Mouse (Mus musculus) midbrain, embryonic 16.5 days (tissue): ENCODE results near the gene Dio1. TPM values are rescaled to one million over a fixed set of nuclear protein-coding genes. Genes with fewer than 3 reads are reported as not detected.
A peak's percentile ranks its signal among the peaks of the same experiment; 100 is the strongest.

ENCODE experiments used
- ATAC-seq: fragments of 200-750 bp; cut with Nextera tagmentation; 2 replicates; pipeline ENCODE4 v1.8.0; 2017; ENCODE audit warnings: moderate TSS enrichment
- H3K27ac ChIP-seq: fragments of 300-500 bp; sonication (generic); 2 replicates; pipeline ENCODE4 v1.5.1; 2014; ENCODE audit warnings: mild to moderate bottlenecking, low read length, mixed read lengths
- H3K27me3 ChIP-seq: fragments of 300-500 bp; sonication (generic); 2 replicates; pipeline ENCODE4 v1.6.1; 2014; ENCODE audit warnings: low read depth, low read length, mixed read lengths; ENCODE audit not compliant: control insufficient read depth, insufficient read depth
- H3K36me3 ChIP-seq: fragments of 300-500 bp; sonication (generic); 2 replicates; pipeline ENCODE4 v1.6.1; 2014; ENCODE audit warnings: mild to moderate bottlenecking, low read length, moderate library complexity, mixed read lengths; ENCODE audit not compliant: control insufficient read depth, insufficient read depth
- H3K4me1 ChIP-seq: fragments of 300-500 bp; sonication (generic); 2 replicates; pipeline ENCODE4 v1.6.1; 2014; ENCODE audit warnings: mild to moderate bottlenecking, low read length, mixed read lengths; ENCODE audit not compliant: control insufficient read depth, insufficient read depth
- H3K4me2 ChIP-seq: fragments of 300-500 bp; sonication (generic); 2 replicates; pipeline ENCODE4 v1.6.1; 2014; ENCODE audit warnings: mild to moderate bottlenecking, low read length, mixed read lengths
- H3K4me3 ChIP-seq: fragments of 300-500 bp; sonication (generic); 2 replicates; pipeline ENCODE4 v1.5.1; 2014; ENCODE audit warnings: low read depth, mild to moderate bottlenecking, low read length, moderate library complexity, mixed read lengths
- H3K9ac ChIP-seq: fragments of 300-500 bp; sonication (generic); 2 replicates; pipeline ENCODE4 v1.6.1; 2014; ENCODE audit warnings: low read depth, low read length, mixed read lengths
- H3K9me3 ChIP-seq: fragments of 300-500 bp; sonication (generic); replicated peaks from 2 replicates; pipeline ENCODE4 v1.6.1; 2014; ENCODE audit warnings: mild to moderate bottlenecking, low read length, mixed read lengths; ENCODE audit not compliant: control insufficient read depth, poor library complexity, severe bottlenecking
- WGBS: fragments of 180-500 bp; shearing (Covaris S2); extraction: QIAGEN DNeasy Blood & Tissue Kit; methylation state at CpG from one replicate; pipeline ENCODE4 v1.1.7; 2014; 5-methylcytosine and 5-hydroxymethylcytosine counted together
- polyA plus RNA-seq: library from polyadenylated mRNA; unstranded; fragments of >200 nt; fragmentation: Nextera tagmentation; extraction: Ambion mirVana; gene quantifications from 2 replicates; pipeline ENCODE4 v1.2.1, GENCODE M21; 2015

Dio1 gene
- polyA plus RNA-seq, 1 experiment from 2014 or later, result not detected

DNA sequence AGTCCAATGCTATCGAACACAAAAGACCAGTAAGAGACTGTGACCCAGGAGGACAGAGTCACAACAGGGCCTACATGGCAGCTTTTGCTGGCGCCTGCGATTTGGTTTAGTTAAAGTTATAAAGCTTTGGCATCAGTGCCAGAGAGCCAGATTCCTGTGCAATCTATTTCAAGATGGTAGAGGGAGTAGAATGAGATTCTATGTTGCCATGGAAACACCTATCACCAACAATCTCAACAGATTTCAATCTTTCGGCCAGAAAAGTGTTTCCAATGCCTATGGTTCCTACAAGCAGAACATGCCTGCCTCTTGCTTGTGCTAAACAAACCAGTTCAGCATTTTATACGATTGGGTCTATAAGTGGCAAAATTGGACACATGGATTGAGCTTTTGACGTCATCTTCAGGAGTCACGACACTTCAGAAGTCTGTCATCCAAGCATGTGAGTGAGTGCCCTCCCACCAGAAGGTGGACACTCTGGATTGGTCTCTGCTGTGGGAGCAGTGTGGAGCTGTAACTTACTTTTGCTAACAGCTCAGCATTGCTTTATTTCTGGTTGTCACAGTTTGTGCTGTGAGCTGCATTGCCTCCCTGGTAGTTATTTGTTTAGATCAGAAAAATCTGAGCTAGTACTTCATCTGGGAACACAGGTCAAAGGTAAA lies 15.2 kb downstream of the Dio1 start:
- ATAC-seq, result no peak
- Histone ChIP-seq H3K9me3 (no peaks in the 10 kb centered on the region), H3K27me3 (no peaks in the 10 kb centered on the region), H3K27ac (no peak overlapping the region), H3K9ac (no peak overlapping the region), H3K4me1 (no peaks in the 10 kb centered on the region; the same call in 1 of the 2 replicates), H3K4me2 (no peak overlapping the region), H3K36me3 (no peaks in the 10 kb centered on the region), H3K4me3 (no peak overlapping the region)
- 82% methylated on average over 7 of the region's 7 CpGs for WGBS

DNA sequence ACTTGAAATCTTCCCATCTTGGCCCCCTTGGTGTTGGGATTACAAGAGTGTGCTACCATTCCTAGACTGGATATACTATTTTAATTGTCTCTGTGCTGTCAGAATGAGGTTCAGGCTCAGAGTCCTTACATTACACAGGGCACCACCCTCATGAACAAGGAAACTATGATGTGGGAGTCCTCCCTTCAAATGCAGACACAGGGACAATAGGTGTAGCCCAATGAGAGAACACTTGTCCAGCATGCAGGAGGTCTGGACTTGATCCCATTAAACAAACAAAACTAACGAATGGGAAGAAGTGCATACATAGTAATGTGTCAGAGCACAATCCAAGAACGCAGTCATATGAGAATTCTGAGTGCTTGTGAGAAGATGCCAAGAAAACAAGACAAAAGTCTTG lies 19.5 kb downstream of the Dio1 start:
- no peaks in the 10 kb centered on the region for H3K9me3 ChIP-seq
- H3K4me2 ChIP-seq, result no peak overlapping the region
- no peak overlapping the region for H3K4me3 ChIP-seq
- H3K27ac ChIP-seq, result no peak overlapping the region
- H3K27me3 ChIP-seq, result no peaks in the 10 kb centered on the region
- 91% methylated on average over 2 of the region's 2 CpGs for WGBS
- H3K36me3 ChIP-seq, result no peaks in the 10 kb centered on the region
- ATAC-seq, result no peak
- H3K9ac ChIP-seq, result no peak overlapping the region
- no peaks in the 10 kb centered on the region; the same call in 1 of the 2 replicates for H3K4me1 ChIP-seq

DNA sequence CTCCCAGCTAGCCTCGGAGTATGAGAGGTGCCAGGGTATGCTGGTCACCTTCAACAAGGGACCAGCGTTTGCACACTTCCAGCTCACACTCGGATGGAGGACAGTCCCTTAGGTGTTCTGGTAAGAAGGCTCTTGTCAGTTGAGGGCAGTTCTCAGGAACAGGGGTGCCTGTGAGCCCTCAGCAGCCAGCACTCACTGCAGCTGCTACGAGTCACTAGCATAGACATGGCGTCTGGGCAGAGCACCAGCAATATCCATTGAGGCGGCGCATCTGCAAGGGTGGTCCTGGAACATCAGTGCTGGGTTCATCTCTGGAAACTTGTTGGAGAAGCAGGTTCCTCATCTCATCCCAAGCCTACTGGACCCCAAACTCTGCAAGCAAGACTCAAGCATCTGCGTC lies 20.6 kb downstream of the Dio1 start:
- Histone ChIP-seq H3K4me1 (no peaks in the 10 kb centered on the region), H3K36me3 (no peaks in the 10 kb centered on the region), H3K4me3 (no peak overlapping the region), H3K9ac (no peak overlapping the region), H3K9me3 (no peaks in the 10 kb centered on the region), H3K27ac (no peak overlapping the region), H3K27me3 (no peaks in the 10 kb centered on the region), H3K4me2 (no peak overlapping the region)
- no peak for ATAC-seq
- 97% methylated on average over 8 of the region's 8 CpGs for WGBS

DNA sequence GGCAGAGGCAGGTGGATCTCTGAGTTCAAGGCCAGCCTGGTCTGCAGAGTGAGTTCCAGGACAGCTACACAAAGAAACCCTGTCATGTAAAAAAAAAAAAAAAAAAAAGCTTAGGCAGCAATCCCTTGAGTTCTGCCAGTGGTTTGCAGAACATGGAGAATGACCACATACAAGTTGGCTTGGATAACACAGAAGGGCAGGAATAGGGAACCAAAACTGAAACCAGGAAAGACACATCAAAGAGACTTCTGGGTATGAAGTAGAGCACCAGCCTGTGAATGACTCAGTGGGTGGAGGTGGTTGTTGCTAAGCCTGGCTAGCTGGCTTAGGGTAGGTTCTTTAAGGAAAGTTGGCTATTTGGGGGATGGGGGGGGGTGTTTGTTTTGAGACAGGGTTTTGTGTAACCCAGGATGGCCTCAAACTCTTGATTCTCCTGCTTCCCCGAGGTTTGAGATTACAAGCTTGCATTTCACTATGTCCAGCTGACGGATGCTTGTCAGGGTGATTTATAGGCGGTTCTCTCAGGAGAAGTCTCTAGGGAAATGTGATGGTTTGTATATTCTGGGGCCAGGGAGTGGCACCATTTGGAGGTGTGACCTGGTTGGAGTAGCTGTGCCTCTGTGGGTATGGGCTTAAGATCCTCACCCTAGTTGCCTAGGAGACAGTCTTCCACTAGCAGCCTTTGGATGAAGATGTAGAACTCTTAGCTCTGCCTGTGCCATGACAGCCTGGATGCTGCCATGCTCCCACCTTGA lies 21.3 kb downstream of the Dio1 start:
- Histone ChIP-seq H3K27me3 (no peaks in the 10 kb centered on the region), H3K4me2 (no peak overlapping the region), H3K4me3 (no peak overlapping the region), H3K9ac (no peak overlapping the region), H3K27ac (no peak overlapping the region), H3K4me1 (no peaks in the 10 kb centered on the region), H3K9me3 (no peaks in the 10 kb centered on the region), H3K36me3 (no peaks in the 10 kb centered on the region)
- WGBS, result 84% methylated on average over 3 of the region's 3 CpGs
- ATAC-seq, result no peak

DNA sequence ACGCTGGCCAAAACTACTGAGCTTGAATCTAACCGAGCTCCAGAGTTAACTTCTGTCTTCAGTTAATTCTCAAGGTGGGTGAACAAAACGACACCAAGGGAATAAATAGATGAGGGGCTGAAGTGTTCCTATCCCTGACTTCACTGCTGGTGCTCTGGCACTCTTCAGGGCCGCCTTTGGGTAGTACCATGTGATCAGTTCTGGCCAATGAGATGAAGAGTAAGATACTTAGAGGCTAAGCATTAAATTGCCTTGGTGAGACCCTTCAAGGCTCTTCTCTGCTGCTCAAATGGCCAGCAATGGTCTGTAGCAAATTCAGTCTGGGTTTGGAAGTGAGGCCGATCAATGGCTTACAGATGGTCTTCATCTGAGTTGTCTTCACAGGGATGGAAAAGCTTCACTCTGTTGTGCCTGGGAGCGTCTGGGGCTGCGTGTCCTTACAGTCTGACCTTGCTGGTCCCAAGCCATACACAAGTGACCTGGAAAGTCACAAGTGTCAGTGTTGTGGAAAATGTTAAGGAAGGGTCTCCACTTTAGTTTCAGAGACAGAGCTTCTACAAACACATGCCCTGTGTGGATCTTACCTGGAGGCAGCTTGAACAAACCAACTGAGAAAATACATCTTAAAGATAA lies 26.0 kb downstream of the Dio1 start:
- H3K4me3 ChIP-seq, result no peak overlapping the region
- 79% methylated on average over 7 of the region's 7 CpGs for WGBS
- H3K4me2 ChIP-seq, result no peak overlapping the region
- no peaks in the 10 kb centered on the region for H3K36me3 ChIP-seq
- no peaks in the 10 kb centered on the region for H3K27me3 ChIP-seq
- no peak for ATAC-seq
- no peaks in the 10 kb centered on the region for H3K9me3 ChIP-seq
- no peak overlapping the region for H3K27ac ChIP-seq
- no peak overlapping the region for H3K9ac ChIP-seq
- 0 out of 2 replicates have a peak, but pooled peaks cover 7% of the 10 kb centered on the region for H3K4me1 ChIP-seq

DNA sequence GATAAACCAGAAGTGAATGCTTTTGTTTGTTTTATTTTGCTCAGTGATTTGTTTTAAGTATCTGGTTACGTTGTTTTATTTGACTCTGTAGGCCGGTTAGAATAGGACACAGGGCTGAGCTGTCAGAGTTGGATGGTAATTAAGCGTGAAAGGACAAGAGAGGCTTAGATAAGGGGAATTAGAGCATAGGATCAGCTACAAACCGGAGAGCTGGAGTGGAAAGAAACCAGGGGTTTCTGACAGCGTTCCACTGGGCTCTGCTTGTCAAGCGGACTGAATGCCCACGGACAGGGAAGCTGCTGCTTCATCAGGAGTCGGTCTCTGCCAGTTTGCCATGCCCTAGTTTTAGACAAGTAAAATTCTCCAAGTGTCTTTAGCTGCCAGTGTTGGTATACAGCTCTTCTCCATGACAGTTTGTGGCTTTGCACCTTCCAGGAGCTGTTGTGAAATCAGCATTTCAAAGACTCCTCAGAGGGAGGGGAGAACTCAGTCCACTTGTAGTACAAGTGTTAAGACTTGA lies 28.7 kb downstream of the Dio1 start:
- 4% methylated on average over 8 of the region's 8 CpGs for WGBS
- Histone ChIP-seq H3K4me1 (0 out of 2 replicates have a peak, but pooled peaks cover 7% of the 10 kb centered on the region), H3K4me3 (no peak overlapping the region), H3K4me2 (peak overlapping the region; percentile 11; the same call in 1 of the 2 replicates), H3K27ac (peak overlapping the region; percentile 61), H3K9ac (no peak overlapping the region; the same call in 1 of the 2 replicates), H3K36me3 (no peaks in the 10 kb centered on the region), H3K9me3 (no peaks in the 10 kb centered on the region), H3K27me3 (no peaks in the 10 kb centered on the region)
- ATAC-seq, result peak; percentile 21; the same call in 1 of the 2 replicates

DNA sequence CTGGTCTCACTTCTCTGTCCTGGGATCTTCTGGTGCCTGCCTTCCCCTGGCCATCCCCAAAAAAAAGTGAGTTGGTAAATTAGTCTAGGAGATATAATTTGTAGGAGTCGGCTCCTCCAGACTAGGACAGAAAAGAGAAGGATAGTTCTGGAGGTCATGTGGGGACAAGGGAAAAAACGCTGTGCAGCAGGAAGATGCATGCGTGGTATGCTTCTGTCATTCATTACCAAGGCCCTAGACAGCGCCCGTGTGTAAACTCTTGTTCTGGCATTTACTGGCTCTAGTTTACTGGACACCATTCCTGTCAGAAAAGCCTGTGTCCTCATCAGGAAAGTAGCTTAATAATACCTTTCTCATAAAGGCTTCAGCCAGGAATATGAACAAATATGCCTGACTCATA lies 32.5 kb downstream of the Dio1 start:
- H3K27ac ChIP-seq, result no peak overlapping the region
- ATAC-seq, result no peak
- H3K9ac ChIP-seq, result no peak overlapping the region
- 89% methylated on average over 5 of the region's 5 CpGs for WGBS
- H3K27me3 ChIP-seq, result no peaks in the 10 kb centered on the region
- H3K9me3 ChIP-seq, result no peaks in the 10 kb centered on the region
- H3K4me3 ChIP-seq, result no peak overlapping the region
- H3K4me1 ChIP-seq, result 0 out of 2 replicates have a peak, but pooled peaks cover 7% of the 10 kb centered on the region
- no peaks in the 10 kb centered on the region; the same call in 1 of the 2 replicates for H3K36me3 ChIP-seq
- no peak overlapping the region for H3K4me2 ChIP-seq

DNA sequence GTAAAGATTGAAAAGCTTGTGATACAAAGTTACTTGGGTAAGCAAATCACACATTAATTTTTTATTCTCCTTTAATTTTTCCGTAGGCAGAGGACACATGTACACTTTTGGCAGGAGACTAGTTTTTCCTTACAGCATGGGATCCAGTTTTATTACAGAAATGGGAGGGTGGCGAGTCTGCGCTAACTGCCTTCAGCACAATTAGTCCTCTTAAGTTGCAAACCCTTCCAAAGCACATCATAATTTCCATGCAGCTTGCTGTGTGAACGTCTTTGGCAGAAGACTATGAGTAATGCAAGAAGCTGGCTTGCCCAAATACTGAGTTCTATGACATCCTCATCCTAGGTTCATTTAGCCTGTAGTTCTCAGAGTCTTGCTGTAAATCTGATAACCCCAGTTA lies 33.3 kb downstream of the Dio1 start:
- no peak for ATAC-seq
- Histone ChIP-seq H3K4me2 (no peak overlapping the region), H3K36me3 (no peaks in the 10 kb centered on the region; the same call in 1 of the 2 replicates), H3K9ac (no peak overlapping the region), H3K4me1 (0 out of 2 replicates have a peak, but pooled peaks cover 6% of the 10 kb centered on the region), H3K4me3 (no peak overlapping the region), H3K27me3 (no peaks in the 10 kb centered on the region), H3K27ac (no peak overlapping the region), H3K9me3 (no peaks in the 10 kb centered on the region)
- WGBS, result 86% methylated on average over 4 of the region's 4 CpGs
